Mouse (Mus musculus): ENCODE results near the gene Klhl2.
A peak's percentile ranks its signal among the peaks of the same experiment; 100 is the strongest.

Gene Klhl2

DNA sequence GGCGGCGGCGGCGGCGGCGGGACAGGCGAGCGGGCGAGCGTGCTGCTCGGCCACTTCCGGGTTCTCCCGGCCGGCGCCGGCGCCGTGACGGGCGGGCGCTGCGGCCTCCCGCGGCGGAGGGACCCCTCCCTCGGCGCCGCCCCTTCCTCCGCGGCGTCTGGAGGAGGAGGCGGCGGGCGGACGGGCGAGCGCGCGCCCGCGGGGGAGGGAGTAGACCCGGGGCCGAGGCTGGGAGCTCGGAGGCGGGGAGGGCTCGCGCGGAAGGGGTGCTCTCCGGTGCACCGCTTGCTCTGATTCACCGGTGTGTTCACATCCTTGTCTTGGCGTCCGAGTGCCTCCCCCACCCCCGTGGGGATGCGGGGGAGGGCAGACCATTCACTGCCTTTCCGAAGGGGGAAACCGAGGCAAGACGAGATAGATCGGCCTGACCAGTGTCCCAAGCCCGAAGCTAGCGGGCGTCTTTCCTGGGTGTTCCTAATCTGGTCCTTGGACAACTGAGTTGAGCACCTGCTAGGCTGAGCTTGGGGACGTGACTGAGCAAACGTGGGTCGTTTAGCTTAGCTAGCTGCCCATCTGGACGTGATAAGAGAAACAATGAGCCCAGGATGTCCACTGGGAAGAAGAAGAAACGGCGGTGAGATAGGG, at the start of gene Klhl2:
Klhl2 (minus strand) TSS at position 121 of the 645 bp plus-strand sequence.
- peak; percentile 59 for DNase-seq (ENCODE audit: low read depth, low spot score)

DNA sequence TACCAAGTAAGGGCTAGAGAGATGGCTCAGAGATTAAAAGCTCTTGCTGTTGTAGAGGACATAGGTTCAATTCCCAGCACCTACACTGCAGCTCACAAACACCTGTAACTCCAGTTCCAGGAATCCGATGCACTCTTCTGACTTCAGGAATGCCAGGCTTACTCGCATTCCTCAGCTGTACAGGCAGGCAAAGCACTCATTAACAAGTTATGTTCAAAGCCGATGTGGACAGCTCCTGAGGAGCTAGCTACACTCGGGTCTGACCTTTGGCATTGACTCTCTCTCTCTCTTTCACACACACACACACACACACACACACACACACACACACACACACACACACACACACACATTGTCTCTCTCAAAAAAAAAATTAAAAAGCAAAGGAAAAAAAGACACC, 48.9 kb upstream of the Klhl2 start:
- no peak for DNase-seq (ENCODE audit: low read depth, low spot score)

DNA sequence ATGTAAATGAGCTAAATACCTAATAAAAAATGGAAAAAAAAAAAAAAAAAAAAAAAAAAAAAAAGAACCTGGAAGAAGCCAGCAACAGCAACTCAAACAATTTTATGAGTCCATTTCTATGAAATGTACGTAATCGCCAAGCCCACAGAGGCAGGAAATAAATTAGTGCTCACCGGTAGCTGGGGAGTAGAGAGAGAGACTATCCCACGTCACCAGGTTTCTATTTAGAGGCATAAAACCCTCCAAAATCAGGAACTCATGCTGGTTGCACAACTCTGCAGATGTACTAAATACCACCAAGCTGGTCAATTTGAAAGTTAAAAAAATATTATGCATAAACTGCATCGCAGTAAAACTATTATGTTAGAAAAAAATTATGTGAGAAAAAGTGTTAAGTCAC, 46.9 kb upstream of the Klhl2 start:
- no peak for DNase-seq (ENCODE audit: low read depth, low spot score)

DNA sequence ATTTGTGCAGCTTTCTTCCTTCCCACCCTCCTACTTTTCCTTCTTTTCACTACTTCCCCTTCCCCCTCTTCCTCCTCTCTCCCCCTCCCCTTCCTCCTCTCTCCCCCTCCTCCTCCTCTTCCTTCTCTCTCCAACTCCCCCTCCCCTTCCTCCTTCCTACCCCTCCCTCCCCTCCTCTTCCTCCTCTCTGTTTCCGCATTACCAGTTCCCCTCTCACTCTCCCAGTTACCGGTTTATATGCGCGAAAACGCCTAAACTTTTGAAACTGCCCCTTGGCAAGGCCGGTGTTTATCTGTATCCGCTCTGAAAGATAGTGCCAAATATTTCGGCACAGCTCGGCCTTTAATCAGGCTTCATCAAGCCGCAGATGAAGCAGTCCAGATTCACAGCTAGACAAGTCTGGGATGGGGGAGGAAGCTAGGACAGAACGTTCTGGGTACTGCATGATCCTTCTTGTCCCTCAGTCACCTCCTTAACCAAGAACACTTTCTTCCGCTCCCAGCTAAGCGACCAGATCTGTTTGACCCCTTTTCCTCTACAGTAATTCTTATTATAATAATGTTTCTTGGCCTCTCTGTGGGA, 30.9 kb upstream of the Klhl2 start:
- no peak for DNase-seq (ENCODE audit: low read depth, low spot score)

DNA sequence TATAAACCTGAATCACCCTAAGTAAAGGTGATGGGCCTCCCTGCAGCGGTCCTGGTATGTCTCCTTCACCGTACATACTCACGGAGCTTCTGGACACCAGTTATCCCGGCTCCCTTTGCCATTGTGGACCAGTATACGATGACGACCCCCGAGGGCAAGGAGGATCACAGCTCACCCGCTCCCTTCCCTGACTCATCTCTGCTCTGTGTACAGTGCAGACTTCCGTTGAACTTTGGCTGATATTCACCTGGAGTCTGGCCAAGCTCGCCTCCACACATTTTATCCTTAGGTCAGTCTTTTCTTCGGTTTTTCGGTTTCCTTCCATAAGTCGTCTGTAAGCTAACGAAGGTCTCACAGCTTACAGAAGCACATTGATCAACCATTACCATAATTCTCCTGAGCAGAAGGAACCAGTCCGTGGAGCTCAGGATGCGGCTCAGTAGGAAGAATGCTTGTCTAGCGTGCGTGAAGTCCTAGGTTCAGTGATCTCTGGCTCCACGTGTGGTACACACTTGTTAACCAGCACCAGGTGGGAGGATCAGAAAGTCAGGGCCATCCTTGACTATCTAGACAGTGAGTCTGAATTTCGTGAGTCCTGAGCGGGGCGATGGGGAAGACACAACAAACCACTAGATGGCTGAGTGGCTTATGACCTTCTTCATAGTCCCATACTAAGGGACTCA, 28.0 kb upstream of the Klhl2 start:
- DNase-seq (ENCODE audit: low read depth, low spot score): no peak

DNA sequence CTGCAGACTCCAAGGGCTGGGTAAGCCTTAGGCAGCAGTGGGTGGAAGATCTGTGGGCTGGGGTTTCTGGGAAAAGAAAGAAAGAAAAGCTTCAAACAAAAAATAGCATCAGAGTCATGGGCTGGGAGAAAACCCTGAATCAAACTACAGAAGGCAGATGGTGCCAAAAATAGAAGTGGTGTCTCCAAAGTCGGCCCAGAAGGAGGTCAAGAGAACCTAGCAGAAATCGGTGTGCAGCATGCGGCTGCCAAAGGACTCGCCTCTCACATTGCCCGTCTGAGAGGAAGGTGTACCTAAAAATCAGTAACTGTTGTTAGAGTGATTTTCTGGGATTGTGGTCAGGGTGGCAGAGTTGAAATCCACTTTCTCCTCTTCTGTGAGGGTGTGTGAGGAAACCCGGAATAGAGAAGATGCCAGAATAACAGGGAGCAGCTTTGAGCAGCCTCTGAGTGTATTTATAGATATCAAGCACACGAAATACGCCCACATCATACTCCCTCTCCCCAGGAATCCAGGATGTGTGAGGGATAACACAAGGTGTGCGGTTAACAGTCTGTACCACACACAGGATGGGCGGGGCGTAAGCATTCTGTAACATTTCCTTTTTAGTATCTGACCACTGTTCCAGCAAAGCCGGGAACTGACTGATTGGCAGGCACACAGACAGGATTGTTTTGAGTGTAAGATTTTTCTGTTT, 21.8 kb upstream of the Klhl2 start:
- no peak for DNase-seq (ENCODE audit: low read depth, low spot score)

DNA sequence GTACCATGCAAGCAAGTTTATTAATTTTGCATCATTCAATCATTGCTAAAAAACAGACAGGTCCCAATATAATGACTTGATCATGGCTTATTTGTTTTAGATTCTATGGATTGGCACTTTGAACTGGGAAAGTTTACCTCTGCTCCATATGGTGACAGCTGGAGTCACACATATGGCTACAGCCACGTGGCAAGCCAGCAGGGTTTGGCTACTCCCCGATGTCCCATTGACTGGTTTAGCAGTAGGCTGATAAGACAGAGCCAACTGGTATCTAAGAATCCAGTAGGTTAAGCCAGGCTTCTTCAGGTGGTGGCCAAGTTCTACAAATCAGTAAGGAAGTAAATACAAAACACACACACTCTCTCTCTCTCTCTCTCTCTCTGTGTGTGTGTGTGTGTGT, 20.4 kb upstream of the Klhl2 start:
- no peak for DNase-seq (ENCODE audit: low read depth, low spot score)

DNA sequence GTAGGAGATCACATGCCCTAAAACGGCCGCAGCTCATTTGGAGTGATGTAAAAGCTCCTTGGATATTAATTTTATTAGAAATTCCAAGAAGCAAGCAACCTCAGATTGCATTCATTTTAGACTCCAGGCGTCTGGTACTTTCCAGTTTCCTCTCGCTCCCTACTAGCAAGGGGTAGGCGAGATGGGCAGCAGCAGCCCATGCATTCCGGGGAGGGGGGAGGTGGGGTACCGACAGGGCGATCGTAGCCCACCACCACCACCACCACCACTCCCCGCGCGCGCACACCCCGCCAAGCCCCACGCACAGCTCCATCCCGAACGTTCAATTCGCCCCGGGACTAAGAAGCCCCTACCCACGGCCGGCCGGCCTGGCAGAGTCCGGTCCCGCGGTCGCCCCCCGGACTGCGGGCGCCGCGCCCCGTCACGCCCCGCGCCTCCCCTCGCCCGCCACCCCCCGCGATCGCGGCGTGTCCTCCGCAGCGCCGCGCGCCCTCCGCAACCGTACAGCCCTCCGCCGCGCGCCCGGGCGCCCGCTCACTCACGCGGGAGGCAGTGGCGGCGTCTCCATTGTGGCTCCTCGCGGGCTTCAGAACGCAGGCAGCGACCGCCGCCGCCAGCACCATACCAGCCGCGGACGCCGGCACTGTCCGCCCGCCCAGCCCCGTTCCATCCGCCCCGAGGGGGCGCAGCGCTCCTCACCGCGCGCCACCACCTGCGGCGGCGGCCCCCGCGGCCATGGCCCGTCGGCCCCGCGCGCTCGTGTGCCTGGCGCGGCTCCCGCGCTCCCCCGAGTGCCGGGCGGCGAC, 523 bp downstream of the Klhl2 start:
- no peak for DNase-seq (ENCODE audit: low read depth, low spot score)

DNA sequence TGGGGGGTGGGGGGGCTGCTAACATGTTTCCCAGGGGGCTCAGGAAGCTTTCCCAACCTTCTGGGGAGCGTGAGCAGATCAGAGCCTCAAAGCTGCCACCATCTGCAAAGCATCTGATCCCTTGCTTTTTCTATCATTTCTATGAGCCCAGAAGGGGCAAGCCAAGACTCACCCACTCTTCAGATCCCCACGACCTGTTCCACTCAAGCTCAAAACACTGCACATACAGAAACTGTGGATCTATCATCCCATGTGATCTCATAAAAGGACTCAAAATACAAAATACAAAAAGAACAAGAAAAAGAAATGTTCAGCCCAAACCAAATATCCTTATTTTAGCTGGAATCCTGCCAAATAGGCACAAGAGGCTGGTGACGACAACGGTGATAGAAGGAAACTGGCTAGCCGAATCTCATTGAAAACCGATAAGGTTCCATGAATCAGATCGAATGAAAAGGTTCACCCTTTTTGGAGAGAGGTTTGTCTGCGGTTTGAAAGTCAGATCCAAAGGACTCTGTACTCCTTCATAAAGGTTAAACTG, 1.5 kb downstream of the Klhl2 start:
- DNase-seq (ENCODE audit: low read depth, low spot score): no peak

DNA sequence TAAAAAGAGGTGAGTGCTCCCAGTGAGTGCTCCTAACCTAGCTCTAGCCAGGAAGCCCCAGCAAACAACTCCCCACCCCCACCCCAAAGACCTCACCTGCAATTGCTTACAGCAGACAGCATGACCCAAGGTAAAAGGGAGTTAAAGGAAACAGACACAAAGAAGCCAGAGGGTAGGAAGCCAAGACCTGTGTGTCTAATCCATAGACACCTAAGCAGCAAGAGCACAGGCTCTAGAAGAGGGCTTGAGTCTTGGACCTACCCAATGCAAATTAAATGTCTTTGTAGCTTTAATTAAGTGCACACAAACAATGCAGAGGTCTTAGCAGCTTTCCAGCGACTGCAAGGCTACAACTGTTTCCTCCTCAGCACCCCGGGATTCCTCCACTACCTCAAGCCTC, 2.2 kb downstream of the Klhl2 start:
- DNase-seq (ENCODE audit: low read depth, low spot score): no peak

DNA sequence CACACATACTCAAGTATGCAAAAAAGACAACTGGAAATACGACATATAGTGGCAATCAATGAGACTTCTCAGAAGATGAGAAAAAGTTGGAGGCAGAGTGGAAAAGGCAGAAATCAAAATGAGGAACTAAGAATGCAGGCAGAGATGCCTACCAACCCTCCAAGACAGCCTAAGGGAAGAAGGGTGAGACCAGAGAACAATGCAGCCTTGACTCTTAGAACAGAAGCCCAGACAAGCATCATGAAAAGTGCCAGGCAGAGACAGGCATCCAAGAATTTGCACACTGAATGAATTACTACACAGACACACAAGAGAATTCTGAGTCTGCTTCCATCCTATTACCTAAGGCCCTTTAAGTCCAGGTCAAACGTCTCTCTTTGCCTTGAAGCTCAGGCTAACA, 2.6 kb downstream of the Klhl2 start:
- no peak for DNase-seq (ENCODE audit: low read depth, low spot score)

DNA sequence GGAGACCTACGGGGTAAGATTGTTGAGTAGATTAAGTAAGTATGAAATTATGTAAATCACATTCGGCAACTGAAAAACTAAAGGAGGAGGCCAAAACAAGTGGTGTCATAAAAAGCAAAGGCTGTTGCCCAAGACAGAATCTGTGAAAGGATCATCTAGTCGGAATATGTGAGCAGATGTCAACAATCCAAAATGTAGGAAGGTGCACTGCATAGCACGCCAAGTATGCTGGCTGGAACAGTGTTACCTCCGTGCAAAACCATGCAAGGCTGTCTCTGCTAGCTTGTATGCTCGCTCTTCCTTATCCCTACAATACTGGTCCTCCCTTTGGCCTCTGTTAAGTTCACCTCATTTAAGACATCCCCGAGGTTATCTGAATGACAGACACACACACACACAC, 4.5 kb downstream of the Klhl2 start:
- DNase-seq (ENCODE audit: low read depth, low spot score): no peak

DNA sequence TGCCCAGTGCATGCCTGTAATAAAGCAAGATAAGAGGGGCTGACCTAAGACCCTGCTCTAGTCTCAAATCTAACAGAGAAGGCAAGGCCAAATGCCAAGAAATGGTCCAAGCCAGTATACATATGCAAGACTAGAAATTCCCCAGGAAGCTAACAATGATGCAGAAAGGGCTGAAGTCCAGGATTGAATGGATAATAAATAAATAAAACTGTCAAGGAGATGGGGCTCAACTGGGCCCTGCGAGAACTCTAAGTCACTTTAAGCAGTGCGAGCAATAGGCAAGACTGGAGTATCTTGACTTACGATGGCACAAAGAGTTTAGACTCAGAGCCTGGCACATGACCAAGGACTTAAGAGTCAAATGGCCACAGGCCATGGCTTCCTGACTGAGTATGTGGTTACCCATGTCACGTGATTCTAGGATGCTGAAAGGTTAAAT, 5.8 kb downstream of the Klhl2 start:
- no peak for DNase-seq (ENCODE audit: low read depth, low spot score)

DNA sequence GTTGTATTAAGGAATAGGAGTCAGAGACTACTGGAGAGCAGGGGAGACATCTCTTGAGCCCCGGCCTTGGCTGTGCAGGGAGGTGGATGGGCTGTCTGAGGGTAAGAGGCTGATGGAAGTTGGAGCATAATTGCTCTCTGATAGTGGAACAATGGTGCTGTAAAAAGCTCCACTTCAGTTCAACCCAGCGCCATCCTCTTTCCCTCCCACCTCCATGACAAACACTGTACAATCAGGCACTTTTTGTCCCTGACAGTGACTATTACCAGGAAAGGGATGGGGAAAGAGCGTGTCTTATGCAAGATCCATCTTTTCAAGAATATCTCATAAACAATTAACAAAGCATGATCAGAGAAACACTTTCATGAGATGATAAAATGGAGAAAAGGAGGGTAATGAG, 6.6 kb downstream of the Klhl2 start:
- no peak for DNase-seq (ENCODE audit: low read depth, low spot score)

DNA sequence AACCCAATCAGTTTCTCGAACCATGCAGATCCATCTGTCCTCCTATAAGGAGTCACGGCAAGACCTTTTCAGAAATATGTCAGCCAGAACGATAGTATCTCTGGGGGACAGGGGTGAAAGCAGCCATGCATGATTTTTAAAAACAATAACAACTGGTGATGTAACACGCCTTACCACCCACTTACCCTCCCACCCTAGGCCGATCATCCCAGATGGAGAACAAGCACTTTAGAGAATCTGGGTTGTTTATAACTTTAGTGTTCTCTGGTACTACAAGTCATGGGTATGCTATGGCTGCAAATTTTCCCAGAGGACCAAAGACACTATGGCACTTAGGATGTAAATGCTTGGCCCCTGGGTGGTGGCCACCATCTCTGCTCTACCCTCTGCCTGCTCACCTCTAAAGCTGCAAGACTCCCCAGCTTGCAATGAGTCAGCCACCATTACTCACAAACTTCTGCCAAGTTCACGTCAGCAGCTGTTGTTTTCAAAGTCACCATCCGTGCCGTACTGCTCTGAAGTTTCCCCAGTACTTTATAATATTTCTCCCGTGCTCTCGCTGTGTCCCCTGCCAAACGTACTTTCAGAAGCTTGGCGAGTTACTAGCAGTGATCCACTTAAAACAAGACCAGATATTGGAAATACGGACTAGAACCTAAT, 7.9 kb downstream of the Klhl2 start:
- no peak for DNase-seq (ENCODE audit: low read depth, low spot score)

DNA sequence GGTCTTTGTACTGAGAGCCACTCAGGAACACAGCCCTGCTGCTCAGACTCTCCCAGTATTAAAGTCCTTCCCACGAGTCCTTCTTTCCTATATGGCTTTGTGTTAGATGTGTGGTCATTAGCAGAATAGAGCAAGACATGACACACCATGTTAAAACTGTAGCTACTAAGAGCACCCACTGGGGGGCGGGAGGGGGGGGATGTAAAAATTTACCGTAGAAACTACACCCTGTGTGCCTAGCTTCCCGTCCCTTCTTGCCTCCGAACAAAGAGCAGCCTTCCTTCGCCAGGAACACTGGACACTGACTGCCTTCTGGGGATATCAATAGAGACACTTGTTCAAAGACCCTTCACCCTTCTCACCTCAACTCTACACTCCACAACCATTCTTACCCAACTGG, 10.2 kb downstream of the Klhl2 start:
- DNase-seq (ENCODE audit: low read depth, low spot score): no peak

DNA sequence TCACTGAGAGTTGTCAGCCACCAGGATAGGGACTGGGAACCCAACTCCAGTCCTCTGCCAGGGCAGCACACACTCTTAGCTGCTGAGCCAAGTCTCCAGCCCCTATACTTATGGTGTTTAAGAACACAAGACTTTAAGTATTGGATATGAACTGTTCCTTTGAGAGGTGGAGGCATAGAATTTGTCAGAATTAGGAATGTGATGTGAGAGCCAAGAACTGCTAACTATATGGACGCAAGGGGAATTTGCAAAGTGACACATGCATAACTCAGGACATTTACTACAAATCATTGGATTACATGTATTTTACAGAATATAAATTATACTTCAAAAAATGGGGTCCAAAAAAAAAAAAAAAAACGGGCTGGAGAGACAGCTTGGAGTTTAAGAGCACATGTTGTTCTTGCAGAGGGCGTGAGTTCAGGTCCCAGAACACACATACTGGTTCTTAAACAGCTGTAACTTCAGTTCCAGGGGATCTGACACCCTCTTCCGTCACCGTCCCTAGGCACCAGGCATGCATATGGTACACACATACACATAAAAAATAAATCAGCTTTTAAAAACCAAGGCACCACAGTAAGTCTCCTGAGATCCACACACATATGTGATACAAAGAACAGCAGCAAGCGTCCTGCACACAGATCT, 14.2 kb downstream of the Klhl2 start:
- no peak for DNase-seq (ENCODE audit: low read depth, low spot score)

DNA sequence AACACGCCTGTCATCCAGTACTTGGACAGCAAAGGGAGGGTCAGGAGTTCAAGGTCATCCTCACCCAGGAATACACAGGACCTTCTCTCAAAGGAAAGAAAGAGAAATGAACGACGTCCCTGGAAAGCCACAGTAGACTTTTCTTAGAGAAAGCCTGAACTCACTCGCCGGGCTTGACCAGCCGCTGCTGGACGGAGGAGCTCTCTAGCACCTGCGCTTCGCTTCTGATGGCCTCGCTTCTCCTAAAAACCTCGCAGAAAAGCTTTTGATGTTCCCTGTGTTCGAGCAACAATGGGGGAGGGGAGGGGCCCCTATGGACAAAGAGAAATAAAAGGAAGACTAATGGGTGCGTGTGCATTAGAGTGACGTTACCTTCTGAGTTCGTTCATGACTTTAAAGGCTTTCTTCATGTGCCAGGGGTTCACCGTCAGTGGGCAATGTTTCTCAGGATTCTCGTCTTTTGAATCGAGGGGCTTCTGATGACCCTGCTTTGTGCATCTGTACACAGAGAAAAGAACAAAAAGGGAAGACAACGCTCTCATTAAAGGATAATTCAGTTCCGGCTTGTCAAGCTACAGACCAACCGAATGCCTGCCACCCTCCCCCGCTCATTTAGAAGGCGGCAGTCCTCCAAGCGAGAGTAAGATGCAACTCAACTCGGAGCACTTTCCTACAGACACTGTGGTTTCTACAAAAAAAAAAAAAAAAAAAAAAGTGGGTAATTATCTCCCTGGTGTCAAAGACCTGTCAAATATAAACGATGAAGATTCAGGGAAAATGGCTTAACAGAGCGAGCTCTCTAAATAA, 15.5 kb downstream of the Klhl2 start:
- no peak for DNase-seq (ENCODE audit: low read depth, low spot score)

DNA sequence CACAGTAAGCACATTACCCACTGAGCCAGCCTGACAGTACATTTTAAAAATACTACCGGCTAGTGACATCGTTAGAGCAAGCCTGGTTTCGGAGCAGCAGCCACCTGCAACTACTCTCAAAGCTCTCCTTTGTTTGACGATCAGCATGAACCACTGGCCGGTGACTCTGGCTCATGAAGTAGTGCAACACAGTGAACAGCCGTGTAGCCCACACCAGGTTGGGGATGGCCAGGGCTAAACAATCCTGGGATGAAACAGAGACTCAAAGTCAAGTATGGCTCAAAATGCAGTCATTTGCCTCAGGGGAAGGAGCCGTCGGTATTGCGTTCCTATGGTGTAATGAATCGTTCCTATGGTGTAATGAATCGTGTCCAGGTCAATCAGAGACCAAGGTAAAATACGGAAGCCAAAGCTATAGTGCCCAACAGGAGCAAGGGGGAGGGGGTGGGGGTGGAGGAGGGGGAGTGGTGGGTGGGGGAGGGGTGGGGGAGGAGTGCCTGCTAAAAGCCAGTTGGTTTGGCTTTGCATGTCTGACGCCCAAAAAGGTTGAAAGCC, 17.2 kb downstream of the Klhl2 start:
- DNase-seq (ENCODE audit: low read depth, low spot score): no peak
